Mouse (Mus musculus) cerebellum, postnatal 4 days (tissue): ENCODE measurements around the gene Vmn2r80.
"Not testable (repeated sequence)": the region's sequence is repeated elsewhere in the genome, so short reads cannot be mapped to it uniquely, and the experiment has no call there.

Source experiments
- DNase-seq, 2 experiments: peaks; one replicate each; pipeline ENCODE4 v3.0.0; 2022; ENCODE audit warnings: low spot score in 2 of 2, mixed read lengths in 1 of 2

The Vmn2r80 gene

GRCm38 (mm10) chr10:79148469-79148868 is at the start of gene Vmn2r80:
Gene Vmn2r80, plus strand, starts transcription at chr10:79148769.
- not testable (repeated sequence) for DNase-seq

GRCm38 (mm10) chr10:79106325-79107282 is 42.0 kb upstream of the Vmn2r80 start:
- no peak for DNase-seq

- no peak for DNase-seq
Measured at GRCm38 (mm10) chr10:79107531-79107930, 41.0 kb upstream of the Vmn2r80 start.

GRCm38 (mm10) chr10:79109156-79109555 is 39.4 kb upstream of the Vmn2r80 start:
- DNase-seq: no peak

GRCm38 (mm10) chr10:79110482-79110881 is 38.1 kb upstream of the Vmn2r80 start:
- no peak for DNase-seq

GRCm38 (mm10) chr10:79115085-79115484 is 33.5 kb upstream of the Vmn2r80 start:
- DNase-seq: no peak

GRCm38 (mm10) chr10:79116125-79116849 is 32.3 kb upstream of the Vmn2r80 start:
- peak in 1 of 2 experiments; percentile 44 for DNase-seq

- no peak for DNase-seq
Measured at GRCm38 (mm10) chr10:79151602-79152001, 3.0 kb downstream of the Vmn2r80 start.

- DNase-seq: not testable (repeated sequence)
Measured at GRCm38 (mm10) chr10:79199973-79200372, 51.4 kb downstream of the Vmn2r80 start.

- DNase-seq: no peak
Measured at GRCm38 (mm10) chr10:79220432-79220831, 71.9 kb downstream of the Vmn2r80 start.

- no peak for DNase-seq
Measured at GRCm38 (mm10) chr10:79221606-79222005, 73.0 kb downstream of the Vmn2r80 start.

- DNase-seq: no peak
Measured at GRCm38 (mm10) chr10:79222214-79222613, 73.6 kb downstream of the Vmn2r80 start.
